Mouse (Mus musculus) heart, embryonic 13.5 days (tissue): ENCODE measurements around the gene Ugt1a7c. TPM values are rescaled to one million over a fixed set of nuclear protein-coding genes. Genes with fewer than 3 reads are reported as not detected.

Experiments used
- ATAC-seq: fragments of 200-750 bp; cut with Nextera tagmentation; 2 replicates; pipeline ENCODE4 v1.8.0; 2017; ENCODE audit warnings: moderate TSS enrichment; ENCODE audit not compliant: insufficient number of reproducible peaks, low FRiP score, low TSS enrichment; ENCODE audit errors: extremely low read depth
- H3K27ac ChIP-seq: fragments of 300-500 bp; sonication (generic); replicated peaks from 2 replicates; pipeline ENCODE4 v1.5.1; 2015; ENCODE audit warnings: moderate library complexity, mild to moderate bottlenecking, inconsistent platforms
- H3K27me3 ChIP-seq: fragments of 300-500 bp; sonication (generic); replicated peaks from 2 replicates; pipeline ENCODE4 v1.6.1; 2015; ENCODE audit warnings: mild to moderate bottlenecking, inconsistent platforms
- H3K36me3 ChIP-seq: fragments of 300-500 bp; sonication (generic); 2 replicates; pipeline ENCODE4 v1.6.1; 2015; ENCODE audit warnings: mild to moderate bottlenecking, inconsistent platforms
- H3K4me1 ChIP-seq: fragments of 300-500 bp; sonication (generic); 2 replicates; pipeline ENCODE4 v1.6.1; 2015; ENCODE audit warnings: inconsistent platforms
- H3K4me2 ChIP-seq: fragments of 300-500 bp; sonication (generic); 2 replicates; pipeline ENCODE4 v1.6.1; 2015; ENCODE audit warnings: inconsistent platforms, mild to moderate bottlenecking, moderate library complexity
- H3K4me3 ChIP-seq: fragments of 300-500 bp; sonication (generic); 2 replicates; pipeline ENCODE4 v1.5.1; 2015; ENCODE audit warnings: moderate library complexity, mild to moderate bottlenecking, inconsistent platforms
- H3K9ac ChIP-seq: fragments of 300-500 bp; sonication (generic); 2 replicates; pipeline ENCODE4 v1.6.1; 2015; ENCODE audit warnings: inconsistent platforms, mild to moderate bottlenecking, moderate library complexity
- H3K9me3 ChIP-seq: fragments of 300-500 bp; sonication (generic); 2 replicates; pipeline ENCODE4 v1.6.1; 2016; ENCODE audit warnings: inconsistent platforms
- WGBS: fragments of 180-500 bp; shearing (Covaris S2); methylation state at CpG from one replicate; pipeline ENCODE4 v1.1.7; 2015; ENCODE audit warnings: mixed read lengths; 5-methylcytosine and 5-hydroxymethylcytosine counted together
- polyA plus RNA-seq: library from polyadenylated mRNA; unstranded; fragments of >200 nt; fragmentation: Nextera tagmentation; extraction: Ambion mirVana; gene quantifications from 2 replicates; pipeline ENCODE4 v1.2.1, GENCODE M21; 2015

The Ugt1a7c gene
- polyA plus RNA-seq, 1 experiment from 2014 or later, result 1.7 TPM

- H3K9ac ChIP-seq, result no peak overlapping the region
- H3K4me1 ChIP-seq, result no peaks in the 10 kb centered on the region
- H3K27me3 ChIP-seq, result no peaks in the 10 kb centered on the region
- H3K9me3 ChIP-seq, result peaks cover 97% of the 10 kb centered on the region
- H3K27ac ChIP-seq, result no peak overlapping the region
- 41% methylated on average over 6 of the region's 6 CpGs for WGBS
- H3K4me2 ChIP-seq, result no peak overlapping the region
- H3K4me3 ChIP-seq, result no peak overlapping the region
- H3K36me3 ChIP-seq, result no peaks in the 10 kb centered on the region
- ATAC-seq, result no peak
Observed at GRCm38 (mm10) chr1:88246386-88246785, 151.5 kb downstream of the Ugt1a7c start.

DNA sequence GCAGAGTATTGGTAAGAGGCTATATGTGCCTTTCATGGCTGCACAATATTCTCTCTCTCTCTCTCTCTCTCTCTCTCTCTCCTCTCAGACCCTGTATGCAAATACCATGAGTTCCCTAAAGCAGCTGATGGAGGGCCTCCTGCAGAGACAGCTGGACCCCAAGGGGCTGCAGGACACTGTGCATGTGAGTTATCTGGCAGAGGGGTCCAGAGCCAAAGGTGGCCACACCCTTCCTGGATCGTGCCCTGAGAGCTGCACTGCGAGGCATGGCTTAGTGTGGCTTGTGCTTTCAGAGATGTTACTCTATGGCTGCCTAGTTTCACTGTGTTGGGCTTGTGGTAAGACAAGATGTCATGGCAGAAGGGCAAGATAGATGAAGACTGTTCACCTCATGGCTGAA is 152.8 kb downstream of the Ugt1a7c start:
- no peak overlapping the region for H3K4me2 ChIP-seq
- H3K4me1 ChIP-seq, result no peaks in the 10 kb centered on the region
- peaks cover 94% of the 10 kb centered on the region for H3K9me3 ChIP-seq
- no peaks in the 10 kb centered on the region for H3K36me3 ChIP-seq
- no peak overlapping the region for H3K27ac ChIP-seq
- no peak overlapping the region for H3K9ac ChIP-seq
- no peak for ATAC-seq
- no peak overlapping the region for H3K4me3 ChIP-seq
- H3K27me3 ChIP-seq, result no peaks in the 10 kb centered on the region
- 45% methylated on average over 2 of the region's 2 CpGs for WGBS

GRCm38 (mm10) chr1:88248658-88249057 is 153.8 kb downstream of the Ugt1a7c start:
- no peak for ATAC-seq
- Histone ChIP-seq H3K9me3 (peaks cover 95% of the 10 kb centered on the region), H3K27me3 (no peaks in the 10 kb centered on the region), H3K4me1 (no peaks in the 10 kb centered on the region), H3K4me2 (no peak overlapping the region), H3K27ac (no peak overlapping the region), H3K36me3 (no peaks in the 10 kb centered on the region), H3K4me3 (no peak overlapping the region), H3K9ac (no peak overlapping the region)
- 56% methylated on average over 4 of the region's 4 CpGs for WGBS

DNA sequence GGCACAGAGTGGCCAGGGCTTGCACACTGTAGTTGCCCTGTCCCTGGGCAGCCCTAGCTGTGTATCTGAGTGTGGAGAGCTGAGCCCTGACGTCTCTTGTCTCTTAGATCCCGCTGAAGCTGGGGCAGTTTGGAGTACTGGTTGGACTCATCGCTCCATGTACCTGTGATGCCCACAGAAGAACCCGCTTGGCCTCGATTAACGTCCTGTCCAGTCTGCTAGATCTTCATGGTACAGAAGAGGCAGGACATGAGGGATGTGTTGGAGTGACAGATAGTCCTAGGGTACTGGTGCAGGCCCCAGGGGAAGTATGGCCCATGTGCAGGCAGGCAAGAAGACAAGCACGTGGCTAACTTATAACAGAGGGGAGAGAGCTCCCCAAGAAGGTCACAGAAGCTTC is 154.7 kb downstream of the Ugt1a7c start:
- no peaks in the 10 kb centered on the region for H3K36me3 ChIP-seq
- 72% methylated on average over 7 of the region's 7 CpGs for WGBS
- H3K27ac ChIP-seq, result no peak overlapping the region
- H3K4me2 ChIP-seq, result no peak overlapping the region
- peaks cover 95% of the 10 kb centered on the region for H3K9me3 ChIP-seq
- ATAC-seq, result no peak
- H3K4me1 ChIP-seq, result no peaks in the 10 kb centered on the region
- no peak overlapping the region for H3K9ac ChIP-seq
- H3K4me3 ChIP-seq, result no peak overlapping the region
- no peaks in the 10 kb centered on the region for H3K27me3 ChIP-seq

- Histone ChIP-seq H3K4me2 (no peak overlapping the region), H3K4me1 (no peaks in the 10 kb centered on the region), H3K9me3 (peaks cover 95% of the 10 kb centered on the region), H3K4me3 (no peak overlapping the region), H3K36me3 (no peaks in the 10 kb centered on the region), H3K9ac (no peak overlapping the region), H3K27ac (no peak overlapping the region), H3K27me3 (no peaks in the 10 kb centered on the region)
- 70% methylated on average over 5 of the region's 5 CpGs for WGBS
- ATAC-seq, result no peak
Observed at GRCm38 (mm10) chr1:88250023-88250422, 155.2 kb downstream of the Ugt1a7c start.

GRCm38 (mm10) chr1:88253106-88253505 is 158.2 kb downstream of the Ugt1a7c start:
- Histone ChIP-seq H3K27ac (no peak overlapping the region), H3K9ac (no peak overlapping the region), H3K4me2 (no peak overlapping the region), H3K9me3 (peaks cover 93% of the 10 kb centered on the region), H3K4me3 (no peak overlapping the region), H3K36me3 (no peaks in the 10 kb centered on the region), H3K4me1 (no peaks in the 10 kb centered on the region), H3K27me3 (no peaks in the 10 kb centered on the region)
- no peak for ATAC-seq
- 66% methylated on average over 8 of the region's 8 CpGs for WGBS

GRCm38 (mm10) chr1:88253540-88253939 is 158.7 kb downstream of the Ugt1a7c start:
- Histone ChIP-seq H3K4me3 (no peak overlapping the region), H3K9me3 (peaks cover 89% of the 10 kb centered on the region), H3K36me3 (no peaks in the 10 kb centered on the region), H3K27me3 (no peaks in the 10 kb centered on the region), H3K4me2 (no peak overlapping the region), H3K4me1 (no peaks in the 10 kb centered on the region), H3K27ac (no peak overlapping the region), H3K9ac (no peak overlapping the region)
- 59% methylated on average over 6 of the region's 6 CpGs for WGBS
- ATAC-seq, result no peak

GRCm38 (mm10) chr1:88254793-88255465 is 160.1 kb downstream of the Ugt1a7c start:
- H3K27me3 ChIP-seq, result no peaks in the 10 kb centered on the region
- no peak overlapping the region for H3K4me2 ChIP-seq
- H3K4me1 ChIP-seq, result peaks cover 12% of the 10 kb centered on the region
- H3K9ac ChIP-seq, result no peak overlapping the region
- 75% methylated on average over 12 of the region's 12 CpGs for WGBS
- H3K36me3 ChIP-seq, result peaks cover 7% of the 10 kb centered on the region
- no peak overlapping the region for H3K27ac ChIP-seq
- ATAC-seq, result no peak
- peaks cover 75% of the 10 kb centered on the region for H3K9me3 ChIP-seq
- no peak overlapping the region for H3K4me3 ChIP-seq

GRCm38 (mm10) chr1:88255466-88255857 is 160.6 kb downstream of the Ugt1a7c start:
- WGBS, result 55% methylated on average over 2 of the region's 2 CpGs
- Histone ChIP-seq H3K9ac (no peak overlapping the region), H3K9me3 (peaks cover 69% of the 10 kb centered on the region), H3K27me3 (no peaks in the 10 kb centered on the region), H3K4me2 (no peak overlapping the region), H3K4me1 (peaks cover 17% of the 10 kb centered on the region), H3K4me3 (no peak overlapping the region), H3K36me3 (peaks cover 12% of the 10 kb centered on the region), H3K27ac (no peak overlapping the region)
- no peak for ATAC-seq

GRCm38 (mm10) chr1:88255989-88256754 is 161.3 kb downstream of the Ugt1a7c start:
- Histone ChIP-seq H3K36me3 (peaks cover 19% of the 10 kb centered on the region), H3K9me3 (peaks cover 62% of the 10 kb centered on the region), H3K27me3 (no peaks in the 10 kb centered on the region), H3K27ac (no peak overlapping the region), H3K4me1 (peaks cover 17% of the 10 kb centered on the region), H3K4me3 (no peak overlapping the region), H3K9ac (no peak overlapping the region), H3K4me2 (no peak overlapping the region)
- ATAC-seq, result no peak
- 72% methylated on average over 13 of the region's 13 CpGs for WGBS

GRCm38 (mm10) chr1:88256886-88257663 is 162.2 kb downstream of the Ugt1a7c start:
- no peak overlapping the region for H3K9ac ChIP-seq
- WGBS, result 68% methylated on average over 10 of the region's 10 CpGs

More at GRCm38 (mm10) chr1:88256886-88257663, 162.2 kb downstream of the Ugt1a7c start:
- Histone ChIP-seq H3K4me3 (no peak overlapping the region), H3K36me3 (peaks cover 28% of the 10 kb centered on the region), H3K4me2 (no peak overlapping the region), H3K27me3 (no peaks in the 10 kb centered on the region), H3K4me1 (peaks cover 21% of the 10 kb centered on the region), H3K27ac (no peak overlapping the region), H3K9me3 (peaks cover 56% of the 10 kb centered on the region)
- no peak for ATAC-seq
